Mouse (Mus musculus): ENCODE results near the gene Zp3.

The Zp3 gene

GRCm38 (mm10) chr5:135979904-135980303, at the start of gene Zp3:
Zp3 (plus strand) TSS chr5:135980099.
- DNase-seq: no peak

DNA sequence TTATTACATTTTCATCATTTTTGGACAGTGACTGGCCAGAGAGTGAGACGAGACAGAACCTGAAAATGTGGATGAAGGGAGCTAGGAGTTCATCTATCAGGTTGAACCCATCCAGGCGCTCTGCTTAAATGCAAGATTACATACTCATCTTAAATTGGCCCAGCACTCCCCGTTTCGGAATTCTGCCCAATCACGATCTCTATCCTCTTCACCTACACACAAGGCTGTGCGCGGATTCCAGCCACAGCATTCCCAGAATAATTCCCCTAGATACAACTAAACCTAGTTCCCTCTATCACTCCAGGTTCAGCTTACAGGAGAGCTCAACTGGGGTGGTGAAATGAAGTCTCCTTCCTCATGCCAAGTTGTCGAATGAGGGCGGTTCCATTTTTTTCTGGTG, 48.4 kb upstream of the Zp3 start:
- DNase-seq: no peak

DNA sequence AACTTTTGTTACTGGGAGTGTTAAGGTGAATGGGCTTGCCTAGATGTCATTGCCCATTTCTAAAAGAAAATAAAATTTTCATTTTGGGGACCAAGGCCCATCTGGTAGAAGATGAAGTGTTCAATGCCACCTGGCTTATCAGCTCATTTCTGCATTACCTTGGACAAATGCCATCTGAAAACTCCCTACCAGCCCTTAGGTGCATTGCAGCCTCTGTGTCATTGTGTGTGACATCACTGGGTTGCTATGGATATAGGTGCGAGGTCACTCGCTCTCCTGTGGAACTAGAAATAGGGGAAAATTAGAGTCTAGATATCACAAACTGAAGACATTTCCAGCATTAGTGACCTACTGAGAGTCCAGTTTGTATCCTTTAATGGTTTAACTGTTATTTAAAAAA, 47.5 kb upstream of the Zp3 start:
- DNase-seq: no peak

DNA sequence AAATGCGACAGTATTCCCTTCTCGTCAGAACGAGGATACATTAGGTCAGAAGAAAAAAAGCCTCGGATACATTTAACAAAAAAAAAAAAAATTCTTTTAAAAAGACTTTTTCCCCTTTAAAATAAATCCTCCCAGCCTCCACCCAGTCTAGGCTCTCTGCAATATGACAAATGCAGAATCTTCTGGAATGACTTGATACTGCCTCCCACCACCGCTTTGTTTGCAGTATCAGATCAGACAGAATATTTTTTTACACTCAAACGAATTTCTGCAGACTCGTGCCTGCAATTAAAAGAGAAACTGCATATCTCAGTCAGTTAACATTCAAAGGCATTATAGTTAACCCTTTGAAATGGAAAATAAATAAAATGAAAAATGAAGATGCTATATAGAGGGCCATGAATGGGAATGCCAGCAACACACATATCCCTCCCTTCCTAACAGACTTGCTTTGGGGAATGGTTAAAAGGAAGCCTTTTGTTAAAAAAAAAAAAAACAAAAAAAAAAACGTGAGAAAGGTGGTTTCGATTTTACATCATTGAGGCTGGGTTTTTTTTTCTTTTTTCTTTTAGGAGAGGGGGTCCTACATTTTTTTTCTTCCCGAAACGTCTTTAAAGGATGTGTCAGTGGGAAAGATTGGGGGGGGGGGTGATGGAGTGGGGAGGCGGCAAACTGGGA, 46.5 kb upstream of the Zp3 start:
- DNase-seq: no peak

DNA sequence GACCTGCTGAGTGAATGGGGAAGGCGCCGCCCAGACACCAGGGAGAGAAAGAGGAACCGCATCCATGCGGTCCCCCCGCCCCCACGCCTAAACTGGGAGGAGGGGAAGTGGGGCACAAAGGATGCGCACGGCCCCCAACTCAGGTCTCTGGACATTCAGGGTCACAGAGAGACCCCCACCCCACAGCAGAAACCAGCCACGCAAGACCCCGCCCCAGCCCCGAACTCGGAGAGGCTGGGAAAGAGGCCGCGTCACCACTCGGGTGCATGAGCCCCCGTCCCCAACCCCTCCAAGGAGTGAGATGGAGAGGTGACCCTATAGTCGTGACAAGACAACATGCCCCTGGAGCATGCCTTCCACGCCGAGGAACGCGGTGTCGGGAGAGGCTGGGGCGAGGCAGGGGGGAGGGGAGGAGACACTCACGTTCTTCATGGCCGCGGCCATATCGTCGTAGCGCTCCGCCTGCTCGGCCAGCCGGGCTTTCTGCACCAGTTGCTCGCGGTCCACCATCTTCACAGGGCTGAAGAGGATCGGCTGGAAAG, 45.9 kb upstream of the Zp3 start:
- peak; percentile 74 for DNase-seq

- peak; percentile 98 for DNase-seq
Measured at GRCm38 (mm10) chr5:135934481-135935175, 45.3 kb upstream of the Zp3 start, which contains the start of gene Ywhag. Ywhag (minus strand) TSS chr5:135934616.

DNA sequence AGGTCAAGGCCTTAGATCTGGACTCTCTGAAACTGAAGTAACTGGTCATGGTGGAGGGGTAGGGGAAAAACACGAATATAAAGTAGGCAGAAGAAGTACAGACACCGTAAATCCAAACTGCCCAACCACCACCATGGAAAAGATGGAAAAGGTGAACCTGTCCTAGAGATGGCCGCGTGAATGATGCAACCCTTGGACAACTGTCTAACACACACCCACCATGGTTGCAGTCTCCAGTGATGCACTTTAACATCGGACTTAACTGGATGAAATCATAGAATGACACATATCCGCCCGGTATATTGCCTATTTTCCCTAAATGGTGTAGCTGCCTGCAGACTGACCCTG, 44.7 kb upstream of the Zp3 start:
- DNase-seq: no peak

- DNase-seq: no peak
Measured at GRCm38 (mm10) chr5:135935641-135936190, 44.2 kb upstream of the Zp3 start.

GRCm38 (mm10) chr5:135940587-135940986, 39.3 kb upstream of the Zp3 start:
- DNase-seq: no peak

DNA sequence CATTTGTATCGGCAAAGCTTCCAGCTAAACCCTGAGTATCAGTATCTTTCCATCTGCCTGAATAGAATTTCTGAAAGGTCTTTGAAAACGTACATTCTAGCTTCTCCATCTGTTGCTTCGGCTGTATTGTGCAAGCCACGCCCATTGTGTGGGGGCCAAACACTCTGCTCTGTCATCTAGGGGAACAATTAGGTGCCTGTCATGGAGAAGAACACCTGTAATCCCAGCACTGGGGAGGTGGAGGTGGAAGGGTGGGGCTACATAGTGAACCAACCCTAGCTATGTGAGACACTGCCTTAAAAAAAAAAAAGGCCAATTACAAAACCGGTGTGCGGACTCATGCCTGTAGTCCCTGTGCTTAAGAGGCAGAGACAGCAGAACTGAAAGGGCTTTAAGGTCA, 37.2 kb upstream of the Zp3 start:
- no peak for DNase-seq

GRCm38 (mm10) chr5:135945916-135946408, 33.9 kb upstream of the Zp3 start:
- peak; percentile 31 for DNase-seq

DNA sequence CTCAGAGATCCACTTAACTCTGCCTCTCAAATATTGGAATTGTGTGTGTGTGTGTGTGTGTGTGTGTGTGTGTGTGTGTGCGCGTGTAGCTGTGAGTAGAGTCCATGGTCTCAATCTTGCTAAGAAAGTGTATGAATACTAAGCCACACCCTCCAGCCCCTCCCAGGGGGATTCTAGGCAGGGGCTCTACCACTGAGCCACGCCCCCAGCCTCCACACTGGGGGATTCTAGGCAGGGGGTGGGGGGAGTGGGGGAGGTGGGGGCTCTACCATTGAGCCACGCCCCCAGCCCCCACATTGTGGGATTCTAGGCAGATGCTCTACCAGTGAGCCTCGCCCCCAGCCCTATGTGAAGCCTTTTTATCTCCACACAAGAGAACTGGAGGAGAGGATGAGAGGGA, 33.3 kb upstream of the Zp3 start:
- DNase-seq: no peak

GRCm38 (mm10) chr5:135950710-135951412, 29.0 kb upstream of the Zp3 start:
- no peak for DNase-seq

- DNase-seq: no peak
Measured at GRCm38 (mm10) chr5:135951660-135952059, 28.2 kb upstream of the Zp3 start.

DNA sequence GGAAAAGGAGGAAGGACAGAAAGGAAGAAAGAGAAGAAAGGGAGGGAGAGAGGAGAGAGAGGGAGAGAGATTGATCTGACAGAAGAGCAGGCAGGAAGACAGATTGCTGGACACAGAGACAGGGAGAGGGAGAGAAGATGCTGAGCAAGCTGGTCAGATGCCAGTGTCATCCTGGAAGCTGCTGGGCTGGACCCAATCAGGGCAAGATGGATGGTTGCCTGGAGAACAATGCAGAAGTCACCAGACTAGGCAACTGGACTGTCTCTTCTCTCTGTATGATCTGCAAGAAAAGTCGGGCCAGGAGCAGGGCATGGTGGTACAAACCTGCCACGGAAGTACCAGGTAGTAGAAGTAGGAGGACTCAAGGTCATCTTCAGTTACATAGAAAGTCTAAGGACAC, 27.1 kb upstream of the Zp3 start:
- DNase-seq: no peak

GRCm38 (mm10) chr5:135956300-135957206, 23.3 kb upstream of the Zp3 start:
- DNase-seq: no peak

GRCm38 (mm10) chr5:135957207-135957974, 22.5 kb upstream of the Zp3 start:
- peak; percentile 96 for DNase-seq

DNA sequence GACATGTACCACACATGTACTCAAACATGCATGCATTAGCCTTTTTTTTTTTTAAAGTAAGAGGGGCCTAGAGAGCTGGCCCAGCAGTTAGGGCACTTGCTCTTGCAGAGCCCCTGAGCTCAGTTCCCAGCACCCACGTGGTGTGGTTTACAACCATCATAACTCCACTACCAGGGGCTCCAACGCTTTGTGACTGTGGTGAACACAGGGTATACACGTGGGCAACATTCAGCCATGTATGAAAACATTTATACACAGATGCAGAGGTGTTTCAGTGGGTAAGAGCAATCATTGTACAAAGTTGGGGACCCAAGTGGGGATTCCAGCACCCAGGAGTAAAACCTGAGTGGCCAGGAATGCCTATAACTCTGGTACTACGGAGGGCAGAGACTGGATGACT, 21.5 kb upstream of the Zp3 start:
- no peak for DNase-seq

DNA sequence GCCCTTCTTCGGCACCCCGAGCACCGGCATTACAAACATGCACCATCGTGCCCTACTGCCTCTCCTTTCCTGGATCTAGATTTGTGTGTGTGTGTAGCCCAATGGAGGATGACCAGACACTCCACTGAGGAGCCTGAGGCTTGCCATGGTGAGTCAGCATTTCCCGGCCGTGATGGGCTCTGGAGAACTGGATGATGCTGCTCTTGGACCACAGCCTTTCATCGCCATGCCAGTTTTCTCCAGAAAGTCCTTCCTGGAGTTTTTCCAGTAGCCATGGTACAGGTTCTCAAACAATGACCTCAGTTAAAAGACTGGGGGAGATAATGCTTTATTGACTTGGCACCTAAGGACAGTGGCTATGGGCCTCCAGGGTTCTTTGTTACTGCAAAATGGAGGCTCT, 20.0 kb upstream of the Zp3 start:
- DNase-seq: no peak

DNA sequence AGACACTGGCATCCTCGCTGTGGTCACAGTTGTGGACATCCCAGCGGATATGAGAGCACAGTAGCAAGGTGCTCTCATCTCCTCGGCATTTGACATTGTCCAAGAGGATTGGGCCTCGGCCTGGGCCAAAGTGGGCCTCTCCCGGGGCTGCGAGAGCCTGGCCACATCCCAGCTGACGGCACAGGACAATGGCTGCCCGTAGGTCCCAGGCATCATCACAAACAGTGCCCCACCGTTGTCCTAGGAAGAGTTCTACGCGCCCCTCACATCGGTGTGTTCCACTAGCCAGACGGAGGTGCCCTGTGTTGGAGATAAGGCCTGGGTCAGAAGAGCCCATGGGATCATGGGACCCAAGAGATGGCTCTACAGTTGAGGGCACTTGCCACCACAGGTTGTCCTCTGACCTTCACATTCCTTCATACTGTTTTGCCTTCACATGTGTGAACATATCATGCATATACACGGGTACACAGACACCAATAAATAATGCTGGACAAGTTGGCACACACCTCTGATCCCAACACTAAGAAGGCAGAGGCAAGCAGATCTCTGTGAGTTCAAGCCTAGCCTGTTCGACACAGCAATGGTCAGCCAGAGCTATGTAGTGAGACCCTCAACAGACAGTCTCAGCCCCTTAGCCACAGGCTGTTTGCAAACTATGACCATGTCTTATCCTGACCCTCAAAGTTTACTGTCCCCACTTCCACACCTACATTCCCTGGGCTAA, 18.8 kb upstream of the Zp3 start:
- no peak for DNase-seq

DNA sequence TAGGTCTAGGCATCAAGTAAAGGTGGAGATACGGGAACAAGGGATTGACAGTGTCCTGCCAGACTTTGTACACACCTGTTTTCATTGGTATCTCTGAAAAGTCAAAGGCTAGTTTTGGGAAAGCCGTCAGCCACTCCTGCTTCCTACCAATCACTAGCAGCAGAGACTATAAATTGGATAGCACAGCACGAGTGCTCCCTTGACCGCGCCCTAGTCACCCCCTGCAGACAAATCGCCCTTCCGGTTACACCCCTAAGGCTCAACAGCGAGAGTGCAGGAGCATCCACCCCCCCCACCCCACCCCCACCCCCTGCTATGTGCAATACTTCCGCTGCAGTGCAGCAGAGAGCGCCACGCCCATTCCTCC, 17.8 kb upstream of the Zp3 start:
- no peak for DNase-seq

All from kidney, postnatal 10 days (tissue).